Mouse (Mus musculus): Measurements from ENCODE around the gene Myl6b. TPM values are rescaled to one million over a fixed set of nuclear protein-coding genes. Genes with fewer than 3 reads are reported as not detected.

The Myl6b gene
- total RNA-seq (2017) = not detected in 3 replicates

- peak; percentile 88 for ATAC-seq (replicated peaks; ENCODE audit: insufficient number of reproducible peaks, low FRiP score, low TSS enrichment, poor library complexity, severe bottlenecking)
Observed at GRCm38 (mm10) chr10:128498590-128498989, at the start of gene Myl6b. TSS of gene Myl6b (minus strand) at chr10:128498685.

- peak; percentile 74 for ATAC-seq (replicated peaks; ENCODE audit: insufficient number of reproducible peaks, low FRiP score, low TSS enrichment, poor library complexity, severe bottlenecking)
Observed at GRCm38 (mm10) chr10:128547361-128548032, 49.0 kb upstream of the Myl6b start, which contains the start of gene Zc3h10. TSS of gene Zc3h10 (minus strand) at chr10:128547774.

GRCm38 (mm10) chr10:128546787-128547186, 48.3 kb upstream of the Myl6b start:
- no peak for ATAC-seq (replicated peaks; ENCODE audit: insufficient number of reproducible peaks, low FRiP score, low TSS enrichment, poor library complexity, severe bottlenecking)

- no peak for ATAC-seq (replicated peaks; ENCODE audit: insufficient number of reproducible peaks, low FRiP score, low TSS enrichment, poor library complexity, severe bottlenecking)
Observed at GRCm38 (mm10) chr10:128546361-128546760, 47.9 kb upstream of the Myl6b start.

GRCm38 (mm10) chr10:128545570-128545898, 47.0 kb upstream of the Myl6b start:
- no peak for ATAC-seq (replicated peaks; ENCODE audit: insufficient number of reproducible peaks, low FRiP score, low TSS enrichment, poor library complexity, severe bottlenecking)

- ATAC-seq (replicated peaks; ENCODE audit: insufficient number of reproducible peaks, low FRiP score, low TSS enrichment, poor library complexity, severe bottlenecking) = no peak
Observed at GRCm38 (mm10) chr10:128544674-128545569, 46.4 kb upstream of the Myl6b start.

- no peak for ATAC-seq (replicated peaks; ENCODE audit: insufficient number of reproducible peaks, low FRiP score, low TSS enrichment, poor library complexity, severe bottlenecking)
Observed at GRCm38 (mm10) chr10:128544151-128544657, 45.7 kb upstream of the Myl6b start.

GRCm38 (mm10) chr10:128543100-128543499, 44.6 kb upstream of the Myl6b start:
- no peak for ATAC-seq (replicated peaks; ENCODE audit: insufficient number of reproducible peaks, low FRiP score, low TSS enrichment, poor library complexity, severe bottlenecking)

- ATAC-seq (replicated peaks; ENCODE audit: insufficient number of reproducible peaks, low FRiP score, low TSS enrichment, poor library complexity, severe bottlenecking) = no peak
Observed at GRCm38 (mm10) chr10:128538340-128538870, 39.9 kb upstream of the Myl6b start.

- peak; percentile 96 for ATAC-seq (replicated peaks; ENCODE audit: insufficient number of reproducible peaks, low FRiP score, low TSS enrichment, poor library complexity, severe bottlenecking)
Observed at GRCm38 (mm10) chr10:128536266-128536940, 37.9 kb upstream of the Myl6b start.

GRCm38 (mm10) chr10:128535624-128536265, 37.3 kb upstream of the Myl6b start:
- peak; percentile 52 for ATAC-seq (replicated peaks; ENCODE audit: insufficient number of reproducible peaks, low FRiP score, low TSS enrichment, poor library complexity, severe bottlenecking)

GRCm38 (mm10) chr10:128535206-128535605, 36.7 kb upstream of the Myl6b start:
- ATAC-seq (replicated peaks; ENCODE audit: insufficient number of reproducible peaks, low FRiP score, low TSS enrichment, poor library complexity, severe bottlenecking) = no peak

GRCm38 (mm10) chr10:128526366-128527356, 28.2 kb upstream of the Myl6b start:
- no peak for ATAC-seq (replicated peaks; ENCODE audit: insufficient number of reproducible peaks, low FRiP score, low TSS enrichment, poor library complexity, severe bottlenecking)

- ATAC-seq (replicated peaks; ENCODE audit: insufficient number of reproducible peaks, low FRiP score, low TSS enrichment, poor library complexity, severe bottlenecking) = peak; percentile 93
Observed at GRCm38 (mm10) chr10:128525671-128526308, 27.3 kb upstream of the Myl6b start, which contains the start of gene Esyt1. TSS of gene Esyt1 (minus strand) at chr10:128525871.

GRCm38 (mm10) chr10:128524732-128525662, 26.5 kb upstream of the Myl6b start:
- ATAC-seq (replicated peaks; ENCODE audit: insufficient number of reproducible peaks, low FRiP score, low TSS enrichment, poor library complexity, severe bottlenecking) = no peak; the same call in 1 of the 2 replicates
